Mouse (Mus musculus) liver, adult 2 months (tissue): ENCODE measurements around the gene Brca1.

ENCODE experiments used
- CTCF ChIP-seq: fragments of 200-500 bp; IDR thresholded peaks from 2 replicates; pipeline ENCODE4 v1.5.1; 2011; ENCODE audit warnings: low read depth, low read length, control low read depth
- POLR2A ChIP-seq: fragments of 200-500 bp; IDR thresholded peaks from 2 replicates; pipeline ENCODE4 v1.6.1; 2011; ENCODE audit warnings: low read length, control low read depth; ENCODE audit not compliant: insufficient read depth; ENCODE audit errors: extremely low read depth

GRCm38 (mm10) chr11:101507090-101507489, 44.7 kb downstream of the Brca1 start:
- TF ChIP-seq CTCF = no peak
- no peak for TF ChIP-seq POLR2A
